Mouse (Mus musculus): Measurements from ENCODE around the gene Vezf1. TPM values are rescaled to one million over a fixed set of nuclear protein-coding genes. Genes with fewer than 3 reads are reported as not detected.
A peak's percentile ranks its signal among the peaks of the same experiment; 100 is the strongest.

Gene Vezf1
- polyA plus RNA-seq, 1 experiment from 2014 or later, result 26.8 TPM

- H3K4me3 ChIP-seq (ENCODE audit: low read depth, low read length), result no peak overlapping the region
- no peaks in the 10 kb centered on the region for H3K27me3 ChIP-seq (replicated peaks; ENCODE audit: insufficient read depth, low read length)
- 68% methylated on average over 2 of the region's 2 CpGs for WGBS
- H3K36me3 ChIP-seq (ENCODE audit: insufficient read depth, low read length), result no peaks in the 10 kb centered on the region
- TF ChIP-seq EP300 (IDR thresholded peaks at IDR 0.05) (no peak), CTCF (IDR thresholded peaks at IDR 0.05) (peak; percentile 49)
- no peak overlapping the region for H3K27ac ChIP-seq (ENCODE audit: low read length)
- ATAC-seq (no peak), DNase-seq (ENCODE audit: low spot score) (peak; percentile 41)
- H3K9me3 ChIP-seq (ENCODE audit: low read length), result no peaks in the 10 kb centered on the region
- no peak overlapping the region for H3K4me2 ChIP-seq (replicated peaks; ENCODE audit: low read depth, low read length)
- H3K9ac ChIP-seq (replicated peaks; ENCODE audit: low read depth), result no peak overlapping the region
- H3K4me1 ChIP-seq (ENCODE audit: insufficient read depth, low read depth, low read length), result no peaks in the 10 kb centered on the region
These were observed 6.0 kb upstream of the Vezf1 start for GRCm38 (mm10) chr11:88061892-88062625.

GRCm38 (mm10) chr11:88065732-88066131 is 2.3 kb upstream of the Vezf1 start:
- H3K4me1 ChIP-seq (ENCODE audit: insufficient read depth, low read depth, low read length), result peaks cover 4% of the 10 kb centered on the region; the same call in 1 of the 2 replicates

GRCm38 (mm10) chr11:88067191-88067585 is 891 bp upstream of the Vezf1 start:
- Histone ChIP-seq H3K4me1 (ENCODE audit: insufficient read depth, low read depth, low read length) (peaks cover 11% of the 10 kb centered on the region; the same call in 1 of the 2 replicates), H3K9me3 (ENCODE audit: low read length) (no peaks in the 10 kb centered on the region), H3K36me3 (ENCODE audit: insufficient read depth, low read length) (no peaks in the 10 kb centered on the region), H3K4me3 (ENCODE audit: low read depth, low read length) (peak overlapping the region; percentile 93), H3K4me2 (replicated peaks; ENCODE audit: low read depth, low read length) (peak overlapping the region; percentile 91), H3K9ac (replicated peaks; ENCODE audit: low read depth) (peak overlapping the region; percentile 93; the same call in 1 of the 2 replicates), H3K27me3 (replicated peaks; ENCODE audit: insufficient read depth, low read length) (no peaks in the 10 kb centered on the region), H3K27ac (ENCODE audit: low read length) (peak overlapping the region; percentile 97)
- ATAC-seq (no peak), DNase-seq (ENCODE audit: low spot score) (peak; percentile 64)
- WGBS, result 1% methylated on average over 8 of the region's 8 CpGs
- TF ChIP-seq EP300 (IDR thresholded peaks at IDR 0.05), result no peak
- no peak for TF ChIP-seq CTCF (IDR thresholded peaks at IDR 0.05)

More at GRCm38 (mm10) chr11:88065732-88066131, 2.3 kb upstream of the Vezf1 start:
- Histone ChIP-seq H3K4me2 (replicated peaks; ENCODE audit: low read depth, low read length) (no peak overlapping the region), H3K9ac (replicated peaks; ENCODE audit: low read depth) (no peak overlapping the region), H3K27me3 (replicated peaks; ENCODE audit: insufficient read depth, low read length) (no peaks in the 10 kb centered on the region), H3K36me3 (ENCODE audit: insufficient read depth, low read length) (no peaks in the 10 kb centered on the region), H3K27ac (ENCODE audit: low read length) (no peak overlapping the region), H3K9me3 (ENCODE audit: low read length) (no peaks in the 10 kb centered on the region), H3K4me3 (ENCODE audit: low read depth, low read length) (no peak overlapping the region)
- TF ChIP-seq CTCF (IDR thresholded peaks at IDR 0.05) (no peak), EP300 (IDR thresholded peaks at IDR 0.05) (no peak)
- no peak for ATAC-seq
- no peak for DNase-seq (ENCODE audit: low spot score)

- peak overlapping the region; percentile 93 for H3K9ac ChIP-seq (replicated peaks; ENCODE audit: low read depth)
- peaks cover 11% of the 10 kb centered on the region; the same call in 1 of the 2 replicates for H3K4me1 ChIP-seq (ENCODE audit: insufficient read depth, low read depth, low read length)
- no peaks in the 10 kb centered on the region for H3K27me3 ChIP-seq (replicated peaks; ENCODE audit: insufficient read depth, low read length)
- WGBS, result 1% methylated on average over 40 of the region's 92 CpGs
- DNase-seq (ENCODE audit: low spot score), result peak; percentile 64
- peak overlapping the region; percentile 93 for H3K4me3 ChIP-seq (ENCODE audit: low read depth, low read length)
- no peaks in the 10 kb centered on the region for H3K36me3 ChIP-seq (ENCODE audit: insufficient read depth, low read length)
- no peaks in the 10 kb centered on the region for H3K9me3 ChIP-seq (ENCODE audit: low read length)
- no peak for TF ChIP-seq EP300 (IDR thresholded peaks at IDR 0.05)
- peak overlapping the region; percentile 97 for H3K27ac ChIP-seq (ENCODE audit: low read length)
- ATAC-seq, result peak; percentile 74
- H3K4me2 ChIP-seq (replicated peaks; ENCODE audit: low read depth, low read length), result peak overlapping the region; percentile 91
These were observed 549 bp downstream of the Vezf1 start for GRCm38 (mm10) chr11:88068411-88069245.

GRCm38 (mm10) chr11:88069246-88069570 is 1.1 kb downstream of the Vezf1 start:
- under 1% methylated on average over 12 of the region's 12 CpGs for WGBS
- Histone ChIP-seq H3K4me3 (ENCODE audit: low read depth, low read length) (peak overlapping the region; percentile 93), H3K4me1 (ENCODE audit: insufficient read depth, low read depth, low read length) (peaks cover 11% of the 10 kb centered on the region; the same call in 1 of the 2 replicates), H3K27ac (ENCODE audit: low read length) (peak overlapping the region; percentile 97), H3K27me3 (replicated peaks; ENCODE audit: insufficient read depth, low read length) (no peaks in the 10 kb centered on the region), H3K36me3 (ENCODE audit: insufficient read depth, low read length) (no peaks in the 10 kb centered on the region), H3K9me3 (ENCODE audit: low read length) (no peaks in the 10 kb centered on the region), H3K9ac (replicated peaks; ENCODE audit: low read depth) (peak overlapping the region; percentile 93), H3K4me2 (replicated peaks; ENCODE audit: low read depth, low read length) (peak overlapping the region; percentile 91)
- TF ChIP-seq EP300 (IDR thresholded peaks at IDR 0.05), result no peak
- no peak for TF ChIP-seq CTCF (IDR thresholded peaks at IDR 0.05)
- no peak for ATAC-seq
- DNase-seq (ENCODE audit: low spot score), result no peak

- ATAC-seq (no peak), DNase-seq (ENCODE audit: low spot score) (no peak)
- H3K9ac ChIP-seq (replicated peaks; ENCODE audit: low read depth), result no peak overlapping the region
- H3K4me2 ChIP-seq (replicated peaks; ENCODE audit: low read depth, low read length), result peak overlapping the region; percentile 91; the same call in 1 of the 2 replicates
- H3K4me1 ChIP-seq (ENCODE audit: insufficient read depth, low read depth, low read length), result peaks cover 11% of the 10 kb centered on the region; the same call in 1 of the 2 replicates
- TF ChIP-seq CTCF (IDR thresholded peaks at IDR 0.05) (no peak), EP300 (IDR thresholded peaks at IDR 0.05) (no peak)
- H3K9me3 ChIP-seq (ENCODE audit: low read length), result no peaks in the 10 kb centered on the region
- no peaks in the 10 kb centered on the region for H3K27me3 ChIP-seq (replicated peaks; ENCODE audit: insufficient read depth, low read length)
- no peak overlapping the region for H3K4me3 ChIP-seq (ENCODE audit: low read depth, low read length)
- H3K36me3 ChIP-seq (ENCODE audit: insufficient read depth, low read length), result no peaks in the 10 kb centered on the region
- H3K27ac ChIP-seq (ENCODE audit: low read length), result no peak overlapping the region
- WGBS, result 32% methylated on average over 4 of the region's 4 CpGs
These were observed 2.3 kb downstream of the Vezf1 start for GRCm38 (mm10) chr11:88070392-88070791.

Data from lung, postnatal 0 days (tissue).